Mouse (Mus musculus) cortical plate, adult 2 months (tissue): ENCODE data around the gene Hist1h4i.

Experiments
- CTCF ChIP-seq: fragments of 200-500 bp; IDR thresholded peaks from 2 replicates; pipeline ENCODE4 v1.5.1; 2011; ENCODE audit warnings: mild to moderate bottlenecking, control low read depth, low read length; ENCODE audit not compliant: insufficient read depth; ENCODE audit errors: extremely low read depth
- POLR2A ChIP-seq: fragments of 200-500 bp; IDR thresholded peaks from 2 replicates; pipeline ENCODE4 v1.6.1; 2011; ENCODE audit warnings: mild to moderate bottlenecking, low read length, control low read depth; ENCODE audit not compliant: insufficient read depth; ENCODE audit errors: extremely low read depth

DNA sequence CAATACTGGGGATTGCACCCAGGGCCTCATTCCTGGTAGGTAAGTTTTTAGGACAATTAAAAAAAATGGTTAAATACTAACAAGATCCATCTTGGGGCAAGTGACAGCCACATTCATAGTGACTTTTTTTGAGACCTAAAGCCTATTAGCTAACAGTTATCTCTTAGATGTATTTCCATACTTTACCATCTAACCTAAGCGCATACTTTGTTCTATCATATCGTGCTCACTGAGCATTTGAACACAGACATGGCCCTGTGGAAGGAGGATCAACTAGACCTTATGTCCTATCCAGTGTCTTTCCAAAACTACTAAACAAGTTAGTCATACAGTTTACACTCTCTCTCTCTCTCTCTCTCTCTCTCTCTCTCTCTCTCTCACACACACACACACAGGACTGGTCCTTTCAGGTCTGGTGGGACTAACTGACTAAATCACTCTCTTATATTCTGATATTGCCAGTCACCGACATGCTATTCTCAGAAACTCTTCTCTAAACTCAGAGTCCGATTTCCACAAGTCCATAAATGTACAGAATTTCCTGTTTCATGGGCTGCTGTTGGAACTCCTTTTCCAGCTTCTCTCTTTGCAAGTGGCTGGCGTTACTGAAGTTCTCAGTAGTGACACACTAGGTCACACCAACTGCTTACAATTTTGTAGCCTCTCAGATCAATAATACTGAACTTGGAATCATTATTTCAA is 7.3 kb downstream of the Hist1h4i start:
- TF ChIP-seq POLR2A (no peak), CTCF (no peak)
